Mouse (Mus musculus): ENCODE measurements at regions not wholly inside any gene's neighbourhood (a gene's known extent, or its start where the extent isn't known, plus 50 kb on each side); places are given as distances from the start of the nearest gene placed in this dataset.

- TF ChIP-seq CTCF (IDR thresholded peaks at IDR 0.05; ENCODE audit: insufficient read depth, low read depth, low read length) (no peak), POLR2A (IDR thresholded peaks at IDR 0.05; ENCODE audit: insufficient read depth, low read depth, low read length) (no peak)
Measured at GRCm38 (mm10) chr11:111715401-111715800, 649.4 kb downstream of the Kcnj2 start.
